Mouse (Mus musculus) liver, embryonic 12.5 days (tissue): ENCODE measurements around the gene Dbi. TPM values are rescaled to one million over a fixed set of nuclear protein-coding genes. Genes with fewer than 3 reads are reported as not detected.

ENCODE experiments used
- ATAC-seq: fragments of 200-750 bp; cut with Nextera tagmentation; 2 replicates; pipeline ENCODE4 v1.8.0; 2017; ENCODE audit warnings: moderate number of reproducible peaks, mild to moderate bottlenecking, moderate library complexity
- H3K27ac ChIP-seq: fragments of 300-500 bp; sonication (generic); 2 replicates; pipeline ENCODE4 v1.5.1; 2016; ENCODE audit warnings: mild to moderate bottlenecking
- H3K27me3 ChIP-seq: fragments of 300-500 bp; sonication (generic); replicated peaks from 2 replicates; pipeline ENCODE4 v1.6.1; 2016; ENCODE audit warnings: mild to moderate bottlenecking, moderate library complexity
- H3K36me3 ChIP-seq: fragments of 300-500 bp; sonication (generic); 2 replicates; pipeline ENCODE4 v1.6.1; 2016; ENCODE audit warnings: mild to moderate bottlenecking, moderate library complexity
- H3K4me1 ChIP-seq: fragments of 300-500 bp; sonication (generic); 2 replicates; pipeline ENCODE4 v1.6.1; 2016
- H3K4me2 ChIP-seq: fragments of 300-500 bp; sonication (generic); 2 replicates; pipeline ENCODE4 v1.6.1; 2016; ENCODE audit warnings: mild to moderate bottlenecking, moderate library complexity
- H3K4me3 ChIP-seq: fragments of 300-500 bp; sonication (generic); 2 replicates; pipeline ENCODE4 v1.5.1; 2016; ENCODE audit warnings: mild to moderate bottlenecking, moderate library complexity
- H3K9ac ChIP-seq: fragments of 300-500 bp; sonication (generic); 2 replicates; pipeline ENCODE4 v1.6.1; 2016; ENCODE audit warnings: mild to moderate bottlenecking, moderate library complexity
- H3K9me3 ChIP-seq: fragments of 300-500 bp; sonication (generic); replicated peaks from 2 replicates; pipeline ENCODE4 v1.6.1; 2016; ENCODE audit warnings: mild to moderate bottlenecking, moderate library complexity
- WGBS: fragments of 180-500 bp; shearing (Covaris S2); methylation state at CpG from one replicate; pipeline ENCODE4 v1.1.7; 2016; ENCODE audit not compliant: insufficient replicate concordance; 5-methylcytosine and 5-hydroxymethylcytosine counted together
- polyA plus RNA-seq: library from polyadenylated mRNA; unstranded; fragments of >200 nt; fragmentation: Nextera tagmentation; extraction: Ambion mirVana; gene quantifications from 2 replicates; pipeline ENCODE4 v1.2.1, GENCODE M21; 2016

Dbi gene
- polyA plus RNA-seq: 470 and 475 TPM in 2 replicates

DNA sequence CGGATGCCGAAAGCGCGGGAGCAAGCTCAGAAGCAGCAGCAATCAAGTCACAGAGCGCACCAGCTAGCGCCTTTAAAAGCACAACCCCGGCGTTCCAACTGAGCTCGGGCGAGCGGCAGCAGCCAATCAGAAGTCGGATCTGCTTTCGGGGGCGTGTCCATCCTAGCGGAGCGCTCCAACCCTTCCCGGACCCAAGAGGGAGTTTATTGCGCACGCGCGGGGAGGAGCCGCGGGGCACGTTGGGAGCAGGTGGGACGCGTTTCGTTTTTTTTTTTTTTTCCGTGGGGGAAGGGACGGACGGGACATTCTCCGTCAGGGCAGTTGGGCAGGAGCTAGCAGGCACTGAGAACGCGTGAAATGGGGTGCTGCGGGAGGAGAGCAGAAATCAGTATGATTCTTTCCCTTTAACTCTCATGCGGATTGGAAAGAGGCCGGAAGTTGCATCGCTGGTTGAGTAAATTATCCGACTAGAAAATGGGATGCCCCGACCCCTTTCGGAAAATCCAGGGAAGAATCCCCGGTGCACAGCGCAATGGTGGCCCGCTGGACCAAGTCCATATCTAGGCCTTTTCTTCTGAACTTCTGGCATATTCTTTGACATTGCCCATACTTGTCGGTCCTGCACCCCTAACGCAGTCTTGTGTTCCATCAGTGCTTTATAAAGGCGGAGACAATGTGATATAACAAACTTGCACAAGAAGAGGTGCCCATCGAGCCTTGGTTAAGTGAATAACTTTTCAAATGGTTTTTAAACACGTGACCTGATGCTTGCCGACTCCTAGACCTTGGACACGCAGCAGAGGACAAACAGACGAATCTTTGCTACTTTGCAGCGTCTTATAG is at the start of gene Dbi, which contains the start of gene 3110009E18Rik:
Gene Dbi, minus strand, starts transcription at position 110 of the 843 bp plus-strand sequence.
Gene 3110009E18Rik, plus strand, starts transcription at position 219 of the 843 bp plus-strand sequence.
- peak within 1 kb of the TSS; percentile 89 for H3K4me2 ChIP-seq
- H3K4me1 ChIP-seq: peaks cover 43% of the 10 kb centered on the region
- peak within 1 kb of the TSS; percentile 84 for H3K27ac ChIP-seq
- H3K9me3 ChIP-seq: no peaks in the 10 kb centered on the region
- ATAC-seq: peak; percentile 92
- WGBS: 2% methylated on average over 52 of the region's 52 CpGs
- peaks cover 19% of the 10 kb centered on the region for H3K36me3 ChIP-seq
- peak within 1 kb of the TSS; percentile 68 for H3K4me3 ChIP-seq
- H3K27me3 ChIP-seq: no peaks in the 10 kb centered on the region
- peak within 1 kb of the TSS; percentile 77 for H3K9ac ChIP-seq

GRCm38 (mm10) chr1:120170307-120170706 is 49.4 kb upstream of the Dbi start:
- no peak overlapping the region for H3K4me3 ChIP-seq
- H3K9me3 ChIP-seq: no peaks in the 10 kb centered on the region
- no peak overlapping the region for H3K27ac ChIP-seq
- no peaks in the 10 kb centered on the region for H3K27me3 ChIP-seq
- no peaks in the 10 kb centered on the region for H3K36me3 ChIP-seq
- no peaks in the 10 kb centered on the region for H3K4me1 ChIP-seq
- 63% methylated on average over 7 of the region's 7 CpGs for WGBS
- H3K9ac ChIP-seq: no peak overlapping the region
- H3K4me2 ChIP-seq: no peak overlapping the region
- no peak for ATAC-seq

GRCm38 (mm10) chr1:120168674-120169073 is 47.8 kb upstream of the Dbi start:
- H3K9ac ChIP-seq: no peak overlapping the region
- no peak for ATAC-seq
- 78% methylated on average over 7 of the region's 7 CpGs for WGBS

DNA sequence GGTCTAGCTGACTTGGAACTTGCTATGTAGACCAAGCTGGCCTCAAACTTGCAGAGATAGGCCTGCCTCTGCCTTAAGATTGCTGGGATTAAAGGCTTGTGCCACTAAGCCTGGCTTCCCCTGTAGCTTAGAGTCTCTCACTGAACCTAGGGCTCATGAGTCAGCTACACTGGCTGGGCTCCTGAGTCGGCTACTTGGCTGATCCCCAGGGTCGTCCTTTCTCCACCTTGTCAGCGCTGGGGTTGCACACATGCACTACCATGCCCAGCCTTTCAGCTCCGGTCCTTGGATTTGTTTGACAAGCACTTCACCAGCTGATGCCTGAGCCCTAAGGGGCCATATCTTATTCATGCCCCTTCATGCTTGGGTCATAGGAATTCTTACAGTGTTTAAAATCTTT is 47.1 kb upstream of the Dbi start:
- 70% methylated on average over 4 of the region's 4 CpGs for WGBS
- Histone ChIP-seq H3K4me1 (no peaks in the 10 kb centered on the region), H3K27ac (no peak overlapping the region), H3K27me3 (no peaks in the 10 kb centered on the region), H3K4me3 (no peak overlapping the region), H3K9ac (no peak overlapping the region), H3K9me3 (no peaks in the 10 kb centered on the region), H3K4me2 (no peak overlapping the region), H3K36me3 (no peaks in the 10 kb centered on the region)
- ATAC-seq: no peak

More at GRCm38 (mm10) chr1:120168674-120169073, 47.8 kb upstream of the Dbi start:
- H3K4me3 ChIP-seq: no peak overlapping the region
- no peak overlapping the region for H3K4me2 ChIP-seq
- H3K36me3 ChIP-seq: no peaks in the 10 kb centered on the region
- H3K9me3 ChIP-seq: no peaks in the 10 kb centered on the region
- no peak overlapping the region for H3K27ac ChIP-seq
- no peaks in the 10 kb centered on the region for H3K27me3 ChIP-seq
- H3K4me1 ChIP-seq: no peaks in the 10 kb centered on the region

DNA sequence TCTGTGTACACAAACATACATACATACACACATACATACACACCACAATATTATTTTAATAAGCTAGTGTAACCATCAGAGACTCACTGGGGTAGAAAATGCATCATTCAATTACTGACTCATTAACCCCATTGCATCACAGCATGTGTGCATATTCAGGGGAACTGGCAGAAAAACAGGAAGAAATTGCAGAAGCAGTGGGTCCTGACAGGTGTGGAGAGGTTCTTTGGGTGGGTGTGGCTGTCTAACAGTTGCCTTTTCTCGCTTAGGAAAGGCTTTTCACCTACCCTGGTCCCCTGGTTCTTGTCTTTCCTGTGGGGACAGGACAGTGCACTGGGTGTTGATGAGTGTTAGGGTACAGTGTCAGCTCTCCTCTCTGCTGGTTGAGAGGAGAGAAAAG is 41.7 kb upstream of the Dbi start:
- 36% methylated on average over 1 of the region's 1 CpGs for WGBS
- no peak overlapping the region for H3K4me2 ChIP-seq
- no peaks in the 10 kb centered on the region for H3K4me1 ChIP-seq
- H3K36me3 ChIP-seq: no peaks in the 10 kb centered on the region
- no peak overlapping the region for H3K27ac ChIP-seq
- no peak overlapping the region for H3K4me3 ChIP-seq
- no peak overlapping the region for H3K9ac ChIP-seq
- no peak for ATAC-seq
- no peaks in the 10 kb centered on the region for H3K9me3 ChIP-seq
- no peaks in the 10 kb centered on the region for H3K27me3 ChIP-seq

GRCm38 (mm10) chr1:120161502-120161901 is 40.6 kb upstream of the Dbi start:
- 77% methylated on average over 5 of the region's 5 CpGs for WGBS
- no peak overlapping the region for H3K9ac ChIP-seq
- H3K4me1 ChIP-seq: no peaks in the 10 kb centered on the region
- H3K36me3 ChIP-seq: no peaks in the 10 kb centered on the region
- ATAC-seq: no peak
- no peaks in the 10 kb centered on the region for H3K27me3 ChIP-seq
- H3K4me2 ChIP-seq: no peak overlapping the region
- no peak overlapping the region for H3K4me3 ChIP-seq
- no peaks in the 10 kb centered on the region for H3K9me3 ChIP-seq
- H3K27ac ChIP-seq: no peak overlapping the region

- Histone ChIP-seq H3K9ac (no peak overlapping the region), H3K4me3 (no peak overlapping the region), H3K4me1 (no peaks in the 10 kb centered on the region), H3K4me2 (no peak overlapping the region), H3K27me3 (no peaks in the 10 kb centered on the region), H3K27ac (no peak overlapping the region), H3K36me3 (no peaks in the 10 kb centered on the region), H3K9me3 (no peaks in the 10 kb centered on the region)
- ATAC-seq: 0 out of 2 replicates have a peak, but pooled peaks have one; percentile 18
- 76% methylated on average over 9 of the region's 9 CpGs for WGBS
These were observed 37.7 kb upstream of the Dbi start for GRCm38 (mm10) chr1:120158474-120159127.

DNA sequence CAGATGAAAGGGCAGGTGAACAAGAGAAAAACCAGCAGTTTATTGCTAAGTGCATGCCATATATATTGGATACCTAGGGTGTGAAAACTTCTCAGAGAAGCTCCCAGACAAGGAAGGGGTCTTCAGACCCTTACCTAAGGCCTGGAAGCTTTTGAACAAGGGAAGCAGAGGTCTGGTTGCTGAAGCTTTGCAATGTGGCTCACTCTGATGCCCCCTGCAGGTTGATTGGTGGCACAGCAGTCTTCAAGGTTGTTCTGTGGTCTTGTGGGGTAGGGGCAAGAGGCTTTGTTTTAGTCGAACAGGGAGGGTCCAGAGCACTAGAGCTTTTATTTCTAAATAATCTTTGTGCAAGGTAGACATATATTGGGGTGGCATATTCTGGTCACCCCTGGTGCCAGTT is 34.4 kb upstream of the Dbi start:
- Histone ChIP-seq H3K4me3 (no peak overlapping the region), H3K27me3 (no peaks in the 10 kb centered on the region), H3K27ac (no peak overlapping the region), H3K9me3 (no peaks in the 10 kb centered on the region), H3K36me3 (no peaks in the 10 kb centered on the region), H3K9ac (no peak overlapping the region), H3K4me1 (no peaks in the 10 kb centered on the region), H3K4me2 (no peak overlapping the region)
- no peak for ATAC-seq
- 19% methylated on average over 1 of the region's 1 CpGs for WGBS

DNA sequence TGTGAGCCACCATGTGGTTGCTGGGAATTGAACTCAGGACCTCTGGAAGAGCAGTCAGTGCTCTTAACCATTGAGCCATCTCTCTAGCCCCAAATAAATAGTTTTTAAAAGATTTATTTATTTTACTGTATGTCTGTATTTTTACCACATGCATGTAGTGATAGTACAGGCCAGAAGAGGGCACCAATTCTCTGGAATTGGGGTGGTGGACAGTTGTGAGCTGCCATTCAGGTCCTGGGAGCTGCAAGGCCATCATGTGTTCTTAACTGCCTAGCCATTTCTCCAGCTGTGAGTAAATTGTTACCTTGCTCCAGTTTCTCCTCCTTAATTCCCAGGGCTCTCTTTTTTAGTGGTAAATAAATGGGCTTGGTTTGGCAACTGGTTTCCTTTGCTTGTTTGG is 33.4 kb upstream of the Dbi start:
- Histone ChIP-seq H3K9ac (no peak overlapping the region), H3K27ac (no peak overlapping the region), H3K27me3 (no peaks in the 10 kb centered on the region), H3K9me3 (no peaks in the 10 kb centered on the region), H3K4me1 (no peaks in the 10 kb centered on the region), H3K4me3 (no peak overlapping the region), H3K36me3 (no peaks in the 10 kb centered on the region), H3K4me2 (no peak overlapping the region)
- ATAC-seq: no peak

DNA sequence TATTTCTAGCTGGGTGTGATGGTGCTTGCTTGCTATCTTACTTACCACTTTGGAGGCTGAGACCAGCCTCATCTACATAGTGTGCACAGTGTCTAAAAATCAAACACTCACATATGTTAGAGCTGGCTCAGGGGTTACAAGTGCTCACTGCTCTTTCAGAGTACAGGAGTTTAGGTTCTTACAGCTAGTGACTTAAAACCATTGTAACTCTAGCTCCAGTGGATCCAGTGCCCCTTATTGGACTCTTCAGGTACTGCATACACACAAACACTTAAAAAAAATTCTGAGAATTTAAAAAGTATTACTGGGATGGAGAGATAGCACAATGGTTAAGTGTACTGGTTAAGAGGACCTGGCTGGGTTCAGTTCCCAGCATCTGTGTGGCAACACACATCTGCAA is 26.1 kb upstream of the Dbi start:
- Histone ChIP-seq H3K4me1 (no peaks in the 10 kb centered on the region), H3K27ac (no peak overlapping the region), H3K9me3 (no peaks in the 10 kb centered on the region), H3K36me3 (no peaks in the 10 kb centered on the region), H3K9ac (no peak overlapping the region), H3K4me2 (no peak overlapping the region), H3K27me3 (no peaks in the 10 kb centered on the region), H3K4me3 (no peak overlapping the region)
- ATAC-seq: no peak

- ATAC-seq: no peak
- Histone ChIP-seq H3K9ac (no peak overlapping the region), H3K4me2 (no peak overlapping the region), H3K36me3 (no peaks in the 10 kb centered on the region), H3K4me3 (no peak overlapping the region), H3K9me3 (no peaks in the 10 kb centered on the region), H3K27ac (no peak overlapping the region), H3K27me3 (no peaks in the 10 kb centered on the region), H3K4me1 (no peaks in the 10 kb centered on the region)
- 71% methylated on average over 8 of the region's 8 CpGs for WGBS
These were observed 24.8 kb upstream of the Dbi start for GRCm38 (mm10) chr1:120145527-120146216.

DNA sequence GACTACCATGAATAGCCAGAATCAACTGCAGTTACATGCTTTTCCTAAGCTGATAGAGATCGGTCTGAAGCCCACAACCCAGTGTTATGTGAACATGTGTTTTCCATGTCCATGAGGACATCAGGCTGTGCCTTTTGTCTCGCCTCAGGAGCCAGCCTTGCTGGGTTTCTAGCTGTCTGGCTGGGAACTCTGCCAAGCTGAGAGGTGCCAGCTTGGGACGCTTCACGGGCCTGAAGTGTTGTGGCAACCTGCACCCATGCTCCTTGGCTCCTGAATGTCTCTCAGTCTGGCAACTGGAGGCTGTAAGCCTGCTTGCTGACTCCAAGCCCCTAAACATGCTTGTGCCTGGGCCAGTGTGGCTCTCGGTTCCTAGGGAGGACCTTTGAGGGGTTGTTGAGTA is 21.7 kb upstream of the Dbi start:
- Histone ChIP-seq H3K27ac (no peak overlapping the region), H3K9me3 (no peaks in the 10 kb centered on the region), H3K27me3 (no peaks in the 10 kb centered on the region), H3K4me2 (no peak overlapping the region), H3K4me3 (no peak overlapping the region), H3K4me1 (no peaks in the 10 kb centered on the region), H3K36me3 (no peaks in the 10 kb centered on the region), H3K9ac (no peak overlapping the region)
- no peak for ATAC-seq
- WGBS: 69% methylated on average over 5 of the region's 5 CpGs
